Mouse (Mus musculus) layer of hippocampus, adult 18-20 months (tissue): ENCODE results near the gene Kdm8. TPM values are rescaled to one million over a fixed set of nuclear protein-coding genes. Genes with fewer than 3 reads are reported as not detected.
A peak's percentile ranks its signal among the peaks of the same experiment; 100 is the strongest.

Experiments used
- DNase-seq, 2 experiments: peaks; one replicate each; pipeline ENCODE4 v3.0.0; 2022; ENCODE audit warnings: low spot score in 2 of 2
- total RNA-seq, 2 experiments: library from RNA; stranded (reverse); gene quantifications; 2 replicates each; pipeline ENCODE4 v1.2.3; 2021

Gene Kdm8
- total RNA-seq, 2 experiments from 2014 or later = 3.2 to 4.8 TPM

GRCm38 (mm10) chr7:125499927-125500868, 55.7 kb downstream of the Kdm8 start:
- peak; percentile 55 to 63 for DNase-seq

GRCm38 (mm10) chr7:125500879-125501278, 56.4 kb downstream of the Kdm8 start:
- DNase-seq = no peak

- DNase-seq = no peak
Measured at GRCm38 (mm10) chr7:125503374-125504092, 59.1 kb downstream of the Kdm8 start.

GRCm38 (mm10) chr7:125504618-125505017, 60.1 kb downstream of the Kdm8 start:
- peak; percentile 32 to 59 for DNase-seq

- DNase-seq = no peak
Measured at GRCm38 (mm10) chr7:125505568-125505967, 61.1 kb downstream of the Kdm8 start.

- DNase-seq = no peak
Measured at GRCm38 (mm10) chr7:125507279-125507678, 62.8 kb downstream of the Kdm8 start.

GRCm38 (mm10) chr7:125511432-125511831, 67.0 kb downstream of the Kdm8 start:
- DNase-seq = no peak

- DNase-seq = no peak
Measured at GRCm38 (mm10) chr7:125511852-125512251, 67.4 kb downstream of the Kdm8 start.

Other genes starting within 250 kb of the Kdm8 start
- gene Nsmce1, start 46.9 kb downstream of the Kdm8 start, total RNA-seq = 10 to 100 TPM; 14.2 to 15.9 TPM
- 1 to 10 TPM; 4.0 to 4.7 TPM for gene Il4ra, start 107.4 kb downstream of the Kdm8 start, total RNA-seq
- gene Il21r, start 158.8 kb downstream of the Kdm8 start, total RNA-seq = 1 to 10 TPM; 1.1 to 1.3 TPM